Mouse (Mus musculus): ENCODE data around the gene Cyp1a1. TPM values are rescaled to one million over a fixed set of nuclear protein-coding genes. Genes with fewer than 3 reads are reported as not detected.

Cyp1a1 gene
- polyA plus RNA-seq, 1 experiment from 2014 or later, result 0.22 TPM

DNA sequence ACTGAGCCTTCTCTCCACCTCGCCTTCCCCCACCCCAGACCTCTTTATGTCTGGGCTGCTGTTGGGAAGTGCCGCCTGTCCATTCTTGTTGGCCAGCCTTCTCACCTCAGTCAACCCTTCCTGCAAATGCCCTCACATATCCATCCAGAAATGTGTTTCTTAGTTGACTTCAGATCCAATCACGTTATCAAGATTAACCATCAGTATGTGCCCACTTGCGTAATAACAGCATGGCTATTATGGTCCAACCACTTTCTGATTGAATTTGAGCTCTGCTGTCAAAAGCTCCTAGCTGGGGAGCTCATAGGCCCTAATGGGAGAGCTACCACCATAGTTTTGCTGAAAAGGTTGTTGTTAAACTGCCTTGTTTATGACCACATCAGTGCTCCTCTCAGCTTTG lies 16.7 kb upstream of the Cyp1a1 start:
- WGBS (ENCODE audit: insufficient replicate concordance), result 66% methylated on average over 4 of the region's 4 CpGs
- Histone ChIP-seq H3K9ac (no peak overlapping the region), H3K9me3 (replicated peaks) (no peaks in the 10 kb centered on the region), H3K4me2 (no peak overlapping the region), H3K27ac (peak overlapping the region; percentile 51; the same call in 1 of the 2 replicates), H3K4me1 (replicated peaks) (peaks cover 15% of the 10 kb centered on the region), H3K4me3 (replicated peaks) (no peak overlapping the region), H3K36me3 (no peaks in the 10 kb centered on the region), H3K27me3 (no peaks in the 10 kb centered on the region)
- no peak for ATAC-seq (ENCODE audit: low read depth)
- DNase-seq, result no peak

DNA sequence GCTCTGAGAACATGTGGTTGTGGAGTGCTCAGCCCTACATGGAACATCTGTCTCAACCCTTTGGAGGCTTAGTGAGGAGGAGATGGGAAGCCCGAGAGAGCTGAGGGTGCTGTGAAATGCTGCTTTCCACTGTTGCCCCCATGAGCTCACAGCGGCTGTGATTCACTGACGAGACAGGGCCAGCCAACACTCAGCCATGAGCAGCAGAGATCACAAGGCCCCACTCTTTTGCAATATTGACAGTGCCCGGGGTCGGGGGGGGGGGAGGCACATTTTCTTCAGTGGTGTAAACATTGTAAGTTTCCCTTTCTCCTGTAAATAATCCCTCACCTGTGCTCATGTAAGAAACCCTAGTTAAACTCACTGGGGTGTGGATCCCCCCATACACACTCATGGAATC lies 16.2 kb upstream of the Cyp1a1 start:
- no peaks in the 10 kb centered on the region for H3K9me3 ChIP-seq (replicated peaks)
- H3K4me2 ChIP-seq, result no peak overlapping the region
- peak overlapping the region; percentile 51; the same call in 1 of the 2 replicates for H3K27ac ChIP-seq
- 57% methylated on average over 5 of the region's 5 CpGs for WGBS (ENCODE audit: insufficient replicate concordance)
- H3K4me3 ChIP-seq (replicated peaks), result no peak overlapping the region
- no peak overlapping the region for H3K9ac ChIP-seq
- peaks cover 13% of the 10 kb centered on the region for H3K4me1 ChIP-seq (replicated peaks)
- ATAC-seq (ENCODE audit: low read depth) (peak; percentile 63), DNase-seq (no peak)
- no peaks in the 10 kb centered on the region for H3K36me3 ChIP-seq
- H3K27me3 ChIP-seq, result no peaks in the 10 kb centered on the region

DNA sequence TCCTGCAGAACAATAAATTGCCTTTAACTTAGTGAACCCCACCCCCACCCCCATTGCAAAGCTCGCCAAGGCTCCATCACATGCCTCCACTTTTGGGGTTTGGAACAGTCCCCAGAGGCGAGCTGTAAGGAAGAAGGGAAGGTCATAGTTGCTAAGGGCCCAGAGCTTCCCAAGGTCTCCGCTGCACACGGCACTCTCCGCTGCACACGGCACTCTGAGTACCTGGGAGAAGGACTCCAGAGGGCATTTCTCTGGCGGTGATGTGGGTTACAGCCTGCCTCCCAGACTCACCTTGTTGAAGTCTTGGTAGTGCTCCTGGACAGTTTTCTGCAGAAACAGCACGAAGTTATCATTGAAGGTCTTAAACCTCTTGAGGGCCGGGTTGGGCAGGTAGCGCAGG lies 6.3 kb upstream of the Cyp1a1 start:
- no peaks in the 10 kb centered on the region for H3K36me3 ChIP-seq
- H3K4me2 ChIP-seq, result no peak overlapping the region
- no peak overlapping the region for H3K9ac ChIP-seq
- H3K27me3 ChIP-seq, result peaks cover 7% of the 10 kb centered on the region; the same call in 1 of the 2 replicates
- H3K4me1 ChIP-seq (replicated peaks), result no peaks in the 10 kb centered on the region
- H3K4me3 ChIP-seq (replicated peaks), result no peak overlapping the region
- 70% methylated on average over 10 of the region's 10 CpGs for WGBS (ENCODE audit: insufficient replicate concordance)
- no peak for ATAC-seq (ENCODE audit: low read depth)
- no peak for DNase-seq
- no peaks in the 10 kb centered on the region for H3K9me3 ChIP-seq (replicated peaks)
- no peak overlapping the region for H3K27ac ChIP-seq

DNA sequence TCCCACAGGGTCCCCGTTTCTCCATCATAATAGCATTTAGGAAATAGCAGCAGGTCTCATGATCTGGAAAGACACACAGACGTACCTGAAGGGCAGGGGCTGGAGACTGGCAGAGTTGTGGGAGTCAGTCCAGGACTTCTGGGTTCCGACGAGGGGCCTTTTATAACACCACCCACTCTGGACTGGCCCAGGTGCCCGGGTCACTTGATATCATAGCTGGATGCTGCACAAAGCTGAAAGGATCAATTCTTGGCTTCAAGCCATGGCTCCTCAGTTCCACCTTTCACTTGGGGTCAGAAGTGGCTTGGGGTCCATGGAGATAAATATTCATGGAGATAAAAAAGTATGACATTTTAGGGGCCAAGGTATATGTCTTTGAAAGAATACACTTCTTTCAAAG lies 4.2 kb upstream of the Cyp1a1 start, which contains the start of gene Cyp1a2:
TSS of gene Cyp1a2 (minus strand) at position 184 of the 400 bp plus-strand sequence.
- ATAC-seq (ENCODE audit: low read depth) (no peak), DNase-seq (no peak)
- Histone ChIP-seq H3K36me3 (no peaks in the 10 kb centered on the region), H3K9ac (no peak within 1 kb of the TSS), H3K4me3 (replicated peaks) (no peak within 1 kb of the TSS), H3K27me3 (peaks cover 7% of the 10 kb centered on the region; the same call in 1 of the 2 replicates), H3K4me2 (no peak within 1 kb of the TSS), H3K27ac (no peak within 1 kb of the TSS), H3K9me3 (replicated peaks) (no peaks in the 10 kb centered on the region), H3K4me1 (replicated peaks) (no peaks in the 10 kb centered on the region)
- 57% methylated on average over 5 of the region's 5 CpGs for WGBS (ENCODE audit: insufficient replicate concordance)

DNA sequence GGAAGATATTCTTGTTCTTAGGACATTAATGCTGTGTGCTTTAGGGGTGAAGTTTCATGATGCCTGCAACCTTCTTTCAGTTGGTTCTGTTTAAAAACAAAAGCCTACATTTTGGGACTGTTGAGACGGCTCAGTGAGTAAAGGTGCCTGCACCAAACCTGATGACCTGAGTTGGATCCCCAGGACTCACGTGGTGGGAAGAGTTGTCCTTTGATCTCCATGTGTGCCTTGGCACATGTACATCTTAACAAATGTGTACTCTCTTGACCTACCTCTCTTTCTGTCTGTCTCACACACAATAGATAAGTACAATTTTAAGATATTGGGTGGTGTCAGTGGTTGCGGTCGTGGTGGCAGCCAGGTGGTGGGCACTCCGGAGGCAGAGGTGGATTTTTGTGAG lies 1.7 kb upstream of the Cyp1a1 start:
- H3K9ac ChIP-seq, result no peak overlapping the region
- no peak overlapping the region for H3K4me3 ChIP-seq (replicated peaks)
- H3K9me3 ChIP-seq (replicated peaks), result no peaks in the 10 kb centered on the region
- H3K4me1 ChIP-seq (replicated peaks), result no peaks in the 10 kb centered on the region
- H3K27ac ChIP-seq, result no peak overlapping the region
- H3K36me3 ChIP-seq, result no peaks in the 10 kb centered on the region
- H3K4me2 ChIP-seq, result no peak overlapping the region
- ATAC-seq (ENCODE audit: low read depth) (no peak), DNase-seq (no peak)
- 0 out of 2 replicates have a peak, but pooled peaks cover under 1% of the 10 kb centered on the region for H3K27me3 ChIP-seq
- WGBS (ENCODE audit: insufficient replicate concordance), result 74% methylated on average over 5 of the region's 5 CpGs

DNA sequence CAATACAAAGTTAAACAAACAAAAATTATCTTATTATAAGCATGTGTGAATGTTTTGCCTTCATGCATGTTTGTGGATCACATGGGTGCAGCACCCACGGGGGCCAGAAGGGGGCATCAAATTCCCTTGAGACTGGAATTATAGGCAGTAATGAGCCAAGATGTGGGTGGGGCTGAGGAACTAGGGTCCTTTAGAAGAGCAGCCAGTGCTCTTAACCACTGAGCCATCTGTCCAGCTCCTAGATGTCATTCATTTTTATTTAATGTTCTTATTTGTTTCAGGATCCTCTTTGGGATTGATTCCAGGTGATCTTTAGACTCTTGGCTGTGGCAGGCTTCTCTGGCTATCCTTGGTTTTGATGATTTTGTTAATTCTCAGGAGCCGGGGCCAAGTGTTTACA lies 430 bp downstream of the Cyp1a1 start:
- Histone ChIP-seq H3K27ac (no peak overlapping the region), H3K4me3 (replicated peaks) (no peak overlapping the region), H3K4me1 (replicated peaks) (no peaks in the 10 kb centered on the region), H3K36me3 (no peaks in the 10 kb centered on the region), H3K27me3 (peaks cover 13% of the 10 kb centered on the region), H3K4me2 (no peak overlapping the region), H3K9me3 (replicated peaks) (no peaks in the 10 kb centered on the region), H3K9ac (no peak overlapping the region)
- DNase-seq (peak; percentile 46), ATAC-seq (ENCODE audit: low read depth) (no peak)
- WGBS (ENCODE audit: insufficient replicate concordance), result 43% methylated on average over 2 of the region's 2 CpGs

DNA sequence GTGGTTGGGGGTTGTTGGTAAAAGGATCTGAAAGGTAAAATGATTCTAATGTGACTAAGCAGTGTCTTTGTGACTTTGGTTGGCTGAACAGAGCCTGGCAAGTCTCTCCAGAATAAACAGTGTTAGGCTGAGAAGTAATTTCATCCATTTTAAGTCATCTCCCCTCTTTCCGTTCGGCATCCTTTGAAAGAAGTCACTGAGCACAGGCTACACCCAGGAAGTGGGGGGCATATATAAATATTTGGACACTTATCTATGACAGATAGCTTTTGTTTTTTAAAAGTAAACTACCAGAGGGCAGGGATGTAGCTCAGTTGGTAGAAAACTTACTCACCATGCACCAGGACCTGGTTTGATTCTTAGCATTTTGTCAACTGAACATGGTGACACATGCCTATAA lies 878 bp downstream of the Cyp1a1 start:
- ATAC-seq (ENCODE audit: low read depth), result no peak
- H3K9ac ChIP-seq, result no peak overlapping the region

DNA sequence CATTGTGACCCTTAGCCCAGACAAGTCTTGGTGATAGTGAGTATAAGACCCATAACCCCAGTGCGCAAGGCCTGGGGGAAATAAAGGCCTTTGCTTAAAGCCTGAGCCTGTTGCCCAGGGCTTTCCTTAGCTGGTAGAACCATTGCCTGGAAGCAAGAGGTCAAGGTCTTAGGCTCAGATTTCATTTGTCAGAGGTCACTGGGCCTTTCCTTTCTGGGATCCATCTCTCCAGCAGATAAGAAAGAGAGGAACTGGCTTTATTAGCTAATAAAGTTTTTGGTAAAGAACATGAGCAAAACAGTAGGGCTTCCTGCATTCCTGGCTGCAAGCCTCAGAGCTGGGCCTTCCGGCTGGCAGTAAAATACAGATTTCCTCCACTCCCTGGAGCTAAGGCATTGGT lies 6.4 kb downstream of the Cyp1a1 start:
- Histone ChIP-seq H3K4me3 (replicated peaks) (no peak overlapping the region), H3K36me3 (no peaks in the 10 kb centered on the region), H3K27ac (no peak overlapping the region), H3K27me3 (peaks cover 55% of the 10 kb centered on the region), H3K4me2 (no peak overlapping the region), H3K4me1 (replicated peaks) (peaks cover 25% of the 10 kb centered on the region), H3K9ac (no peak overlapping the region), H3K9me3 (replicated peaks) (no peaks in the 10 kb centered on the region)
- no peak for DNase-seq
- 74% methylated on average over 2 of the region's 2 CpGs for WGBS (ENCODE audit: insufficient replicate concordance)
- ATAC-seq (ENCODE audit: low read depth), result no peak

More for the DNA sequence above, 878 bp downstream of the Cyp1a1 start:
- Histone ChIP-seq H3K9me3 (replicated peaks) (no peaks in the 10 kb centered on the region), H3K36me3 (no peaks in the 10 kb centered on the region), H3K27ac (no peak overlapping the region), H3K4me2 (no peak overlapping the region), H3K4me1 (replicated peaks) (no peaks in the 10 kb centered on the region), H3K27me3 (peaks cover 15% of the 10 kb centered on the region), H3K4me3 (replicated peaks) (no peak overlapping the region)
- no peak for DNase-seq
- WGBS (ENCODE audit: insufficient replicate concordance), result 80% methylated on average over 2 of the region's 2 CpGs

DNA sequence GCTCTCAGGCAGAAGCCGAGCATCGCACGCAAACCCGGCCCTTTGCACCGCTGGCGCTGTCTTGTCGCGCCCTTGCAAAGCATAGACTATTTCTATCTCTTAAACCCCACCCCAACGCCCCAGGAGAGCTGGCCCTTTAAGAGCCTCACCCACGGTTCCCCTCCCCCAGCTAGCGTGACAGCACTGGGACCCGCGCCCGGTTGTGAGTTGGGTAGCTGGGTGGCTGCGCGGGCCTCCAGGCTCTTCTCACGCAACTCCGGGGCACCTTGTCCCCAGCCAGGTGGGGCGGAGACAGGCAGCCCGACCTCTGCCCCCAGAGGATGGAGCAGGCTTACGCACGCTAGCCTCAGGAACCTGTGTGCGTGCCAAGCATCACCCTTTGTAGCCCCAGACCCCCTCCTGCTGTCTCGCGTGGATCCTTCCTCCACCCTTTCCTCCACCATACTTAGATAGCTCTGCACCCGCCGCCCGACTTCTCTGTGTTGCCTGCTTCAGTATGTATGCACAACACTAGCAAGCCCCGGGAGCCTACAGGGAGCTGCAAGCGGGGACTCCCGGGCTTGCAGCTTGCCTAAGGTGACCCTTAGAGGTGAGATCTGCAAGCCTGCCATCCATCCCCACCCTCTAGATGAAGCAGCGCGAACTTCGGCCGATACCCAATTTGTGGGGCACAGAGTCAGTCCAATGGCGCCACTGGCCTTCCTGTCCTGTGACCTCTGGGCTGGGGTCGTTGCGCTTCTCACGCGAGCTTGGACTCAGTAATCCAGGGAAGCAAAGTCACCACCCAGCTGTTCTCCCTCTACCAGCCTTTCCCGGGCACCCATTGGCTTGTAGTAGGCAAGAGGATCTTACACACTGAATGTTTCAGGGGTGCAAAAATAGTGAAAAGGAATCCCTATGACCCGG lies 8.9 kb downstream of the Cyp1a1 start:
- H3K4me3 ChIP-seq (replicated peaks), result peak overlapping the region; percentile 52
- 3% methylated on average over 42 of the region's 42 CpGs for whole genome bisulfite sequencing (ENCODE audit: insufficient replicate concordance)
- DNase-seq, result peak; percentile 12
- ATAC-seq (ENCODE audit: low read depth), result peak; percentile 59
- peaks cover 25% of the 10 kb centered on the region for H3K4me1 ChIP-seq (replicated peaks)
- H3K9ac ChIP-seq, result peak overlapping the region; percentile 33
- H3K4me2 ChIP-seq, result peak overlapping the region; percentile 72
- no peaks in the 10 kb centered on the region for H3K9me3 ChIP-seq (replicated peaks)
- H3K27ac ChIP-seq, result no peak overlapping the region
- H3K36me3 ChIP-seq, result no peaks in the 10 kb centered on the region
- peaks cover 61% of the 10 kb centered on the region for H3K27me3 ChIP-seq

DNA sequence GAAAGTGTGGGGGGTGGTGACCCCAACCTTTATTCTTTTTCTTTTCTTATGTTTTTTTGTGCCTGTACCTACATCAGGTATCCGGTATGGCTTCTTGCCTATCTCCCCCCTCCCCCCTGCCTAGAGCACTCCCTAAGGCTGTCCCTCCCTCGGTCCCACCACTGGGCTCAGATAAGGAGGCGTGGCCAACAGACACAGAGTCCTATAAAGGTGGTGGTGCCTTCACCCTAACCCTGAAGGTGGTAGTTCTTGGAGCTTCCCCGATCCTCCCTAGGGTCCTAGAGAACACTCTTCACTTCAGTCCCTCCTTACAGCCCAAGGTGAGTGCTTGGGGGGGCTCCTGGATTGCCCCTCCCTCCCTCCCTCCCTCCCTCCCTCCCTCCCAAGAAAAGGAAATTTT lies 9.7 kb downstream of the Cyp1a1 start:
- Histone ChIP-seq H3K4me3 (replicated peaks) (peak overlapping the region; percentile 52), H3K36me3 (no peaks in the 10 kb centered on the region), H3K4me2 (peak overlapping the region; percentile 72), H3K4me1 (replicated peaks) (peaks cover 25% of the 10 kb centered on the region), H3K27ac (no peak overlapping the region), H3K9ac (no peak overlapping the region), H3K9me3 (replicated peaks) (no peaks in the 10 kb centered on the region), H3K27me3 (peaks cover 56% of the 10 kb centered on the region)
- ATAC-seq (ENCODE audit: low read depth) (peak; percentile 82), DNase-seq (peak; percentile 33)
- 2% methylated on average over 4 of the region's 4 CpGs for WGBS (ENCODE audit: insufficient replicate concordance)

DNA sequence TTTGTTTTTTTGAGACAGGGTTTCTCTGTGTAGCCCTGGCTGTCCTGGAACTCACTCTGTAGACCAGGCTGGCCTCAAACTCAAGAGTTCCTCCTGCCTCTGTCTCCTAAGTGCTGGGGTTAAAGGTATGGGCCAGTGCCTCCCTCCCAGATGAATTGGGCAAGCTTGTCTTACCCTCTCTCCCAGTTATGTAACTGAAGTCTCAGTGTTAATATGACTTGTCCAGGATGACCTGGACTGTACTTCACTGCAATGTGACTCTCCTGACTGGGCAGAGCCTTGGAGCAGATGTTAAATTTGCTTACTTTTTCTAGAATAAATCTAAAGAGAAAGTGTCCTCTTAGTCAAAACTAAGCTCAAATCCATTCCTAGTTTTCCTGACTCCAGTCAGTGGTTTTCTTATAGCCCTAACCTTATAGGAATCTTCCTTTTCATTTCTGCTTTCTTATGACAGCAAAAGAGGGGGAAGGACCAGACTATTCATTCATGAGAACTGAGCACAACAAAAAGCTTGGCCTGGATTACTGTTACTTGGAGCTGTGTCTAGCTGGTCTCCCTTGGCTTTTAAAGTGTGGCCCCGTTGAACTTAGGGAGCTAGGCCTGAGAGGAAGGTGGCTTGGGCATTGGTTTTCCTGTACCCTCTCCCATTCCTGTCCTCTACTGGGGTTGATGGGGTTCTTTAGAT lies 10.9 kb downstream of the Cyp1a1 start:
- ATAC-seq (ENCODE audit: low read depth) (no peak), DNase-seq (no peak)
- no peaks in the 10 kb centered on the region for H3K36me3 ChIP-seq
- no peak overlapping the region for H3K4me2 ChIP-seq
- WGBS (ENCODE audit: insufficient replicate concordance), result 53% methylated on average over 1 of the region's 1 CpGs
- H3K27ac ChIP-seq, result no peak overlapping the region
- no peak overlapping the region for H3K9ac ChIP-seq
- H3K27me3 ChIP-seq, result peaks cover 46% of the 10 kb centered on the region
- no peaks in the 10 kb centered on the region for H3K9me3 ChIP-seq (replicated peaks)
- peaks cover 25% of the 10 kb centered on the region for H3K4me1 ChIP-seq (replicated peaks)
- no peak overlapping the region for H3K4me3 ChIP-seq (replicated peaks)
